Mouse (Mus musculus) MN1 (cell line): Measurements from ENCODE around the gene Ext2.

Experiments used
- DNase-seq: peaks from one replicate; pipeline ENCODE4 v3.0.0-alpha.2; 2016; ENCODE audit warnings: low spot score

Gene Ext2

GRCm38 (mm10) chr2:93806487-93807201 lies 15.7 kb downstream of the Ext2 start:
- DNase-seq: no peak

GRCm38 (mm10) chr2:93805523-93805922 lies 16.8 kb downstream of the Ext2 start:
- no peak for DNase-seq

- DNase-seq: no peak
Observed at GRCm38 (mm10) chr2:93805066-93805465, 17.3 kb downstream of the Ext2 start.

DNA sequence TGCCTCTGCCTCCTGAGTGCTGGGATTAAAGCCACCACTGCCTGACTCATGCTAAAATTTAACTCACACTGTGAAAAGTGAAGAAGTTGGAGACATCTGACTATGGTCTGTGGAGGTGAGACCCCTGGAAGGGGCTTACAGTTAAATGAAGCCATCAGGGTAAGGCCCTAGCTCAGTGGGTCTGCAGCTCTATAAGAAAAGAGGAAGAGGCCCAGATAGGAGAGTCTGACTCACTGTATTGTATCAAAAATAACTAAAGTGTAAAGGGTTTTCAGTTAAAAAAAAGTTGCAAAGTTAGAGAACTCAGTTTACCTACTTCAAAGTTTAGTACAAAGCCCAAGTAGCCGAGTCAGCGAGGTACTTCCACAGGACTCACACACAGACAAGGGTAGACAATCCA lies 19.4 kb downstream of the Ext2 start:
- no peak for DNase-seq

DNA sequence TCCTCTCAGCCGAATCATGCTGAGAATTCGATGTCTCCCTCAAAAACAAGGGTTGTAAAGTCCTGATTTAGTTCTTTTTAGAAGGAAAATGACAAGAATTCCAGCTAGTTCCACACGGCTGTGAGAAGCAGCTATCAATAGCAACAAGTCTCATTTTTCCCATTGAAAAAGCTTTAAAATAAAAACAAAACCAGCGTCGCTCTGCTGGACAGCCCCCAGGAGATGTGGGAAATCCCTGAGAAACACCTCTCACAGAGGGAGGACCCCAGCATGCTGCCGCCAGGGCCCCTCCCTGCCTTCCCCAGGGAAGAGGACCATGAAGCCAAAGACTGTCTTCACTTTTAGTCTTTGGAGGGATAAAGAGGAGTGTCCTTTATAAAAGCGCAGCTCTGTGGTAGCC lies 21.3 kb downstream of the Ext2 start:
- DNase-seq: no peak

GRCm38 (mm10) chr2:93797162-93797795 lies 25.1 kb downstream of the Ext2 start:
- no peak for DNase-seq

- no peak for DNase-seq
Observed at GRCm38 (mm10) chr2:93794375-93794774, 28.0 kb downstream of the Ext2 start.

DNA sequence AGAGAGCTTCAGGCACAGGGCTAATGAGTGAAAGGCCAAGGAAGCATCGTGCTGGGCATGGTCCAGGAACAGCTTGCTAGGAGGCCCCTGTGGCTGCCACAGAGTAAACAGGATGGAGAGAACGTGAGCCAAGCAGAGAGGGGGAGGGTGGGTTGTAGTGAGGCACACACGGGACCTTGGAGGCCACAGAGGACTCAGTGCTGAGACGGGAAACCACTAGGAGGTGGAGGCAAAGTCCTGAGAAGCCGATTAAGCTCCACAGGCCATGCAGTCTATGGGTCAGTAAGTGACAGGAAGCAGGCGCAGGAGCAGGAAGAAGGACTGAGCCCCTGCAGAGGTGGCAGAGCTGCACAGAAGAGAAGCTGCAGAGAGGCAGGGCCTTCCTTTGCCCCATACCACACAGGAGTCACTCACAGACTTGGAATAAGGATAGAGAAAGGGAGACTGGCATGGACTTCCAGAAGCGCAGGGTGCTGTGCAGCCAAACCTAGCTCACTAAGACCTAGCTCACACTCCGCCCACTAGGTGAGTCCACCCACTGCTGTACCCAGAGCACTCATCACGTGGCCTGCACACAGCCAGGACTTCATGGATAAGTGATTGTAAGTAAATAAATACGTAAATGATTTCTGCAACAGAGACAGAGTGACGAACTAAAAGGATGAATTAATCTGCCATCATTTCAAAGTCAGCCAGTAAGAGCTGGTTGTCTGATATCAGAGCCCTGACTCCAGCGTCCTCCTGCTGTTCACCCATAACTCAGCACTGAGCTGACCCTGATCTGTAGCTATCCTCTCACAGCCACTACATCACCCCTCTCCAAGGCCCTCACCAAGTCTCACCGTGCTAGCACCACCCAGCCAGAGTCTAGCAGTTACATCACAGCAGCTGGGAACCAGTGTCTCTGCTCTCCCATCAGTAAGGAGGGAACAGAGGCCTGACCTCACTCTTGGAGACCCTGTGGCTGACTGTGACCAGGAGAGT lies 30.6 kb downstream of the Ext2 start:
- DNase-seq: no peak

GRCm38 (mm10) chr2:93790798-93791345 lies 31.5 kb downstream of the Ext2 start:
- no peak for DNase-seq

GRCm38 (mm10) chr2:93788557-93788956 lies 33.8 kb downstream of the Ext2 start:
- DNase-seq: no peak

DNA sequence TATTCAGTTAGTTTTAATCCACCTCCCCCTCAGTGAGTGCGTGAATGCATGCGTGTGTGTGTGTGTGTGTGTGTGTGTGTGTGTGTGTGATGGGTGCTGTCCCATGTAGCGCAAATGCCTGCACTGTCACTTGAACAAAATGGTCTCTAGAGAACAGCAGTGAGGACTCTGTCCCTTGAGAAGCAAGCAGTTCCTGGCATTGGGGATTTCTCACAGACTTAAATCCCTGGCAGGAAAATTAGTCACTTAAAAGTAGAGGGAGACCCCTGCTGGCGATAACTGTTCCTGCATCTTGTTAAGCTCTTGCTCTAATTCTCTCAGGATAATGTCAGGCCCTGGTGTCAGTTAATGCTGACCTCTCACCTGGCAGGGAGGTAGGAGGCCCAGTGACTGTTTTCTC lies 36.2 kb downstream of the Ext2 start:
- peak; percentile 78 for DNase-seq

DNA sequence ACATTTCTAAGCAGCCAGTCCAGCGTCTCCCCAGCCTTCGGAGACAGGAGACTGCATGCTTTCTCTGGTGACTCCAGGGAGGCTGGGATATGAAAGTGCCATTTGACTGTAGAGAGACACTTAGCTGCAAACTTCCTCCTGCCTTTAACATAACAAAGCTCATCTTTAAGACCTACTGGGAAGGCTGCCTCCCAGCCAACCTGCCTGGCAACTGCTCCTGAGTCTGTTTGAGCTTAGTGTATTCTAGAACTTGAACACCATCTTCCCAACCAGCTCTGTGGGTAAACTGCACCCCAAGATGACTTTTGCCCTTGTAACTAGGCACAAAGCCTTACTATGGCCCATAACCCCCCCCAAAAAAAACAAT lies 37.0 kb downstream of the Ext2 start:
- DNase-seq: no peak

DNA sequence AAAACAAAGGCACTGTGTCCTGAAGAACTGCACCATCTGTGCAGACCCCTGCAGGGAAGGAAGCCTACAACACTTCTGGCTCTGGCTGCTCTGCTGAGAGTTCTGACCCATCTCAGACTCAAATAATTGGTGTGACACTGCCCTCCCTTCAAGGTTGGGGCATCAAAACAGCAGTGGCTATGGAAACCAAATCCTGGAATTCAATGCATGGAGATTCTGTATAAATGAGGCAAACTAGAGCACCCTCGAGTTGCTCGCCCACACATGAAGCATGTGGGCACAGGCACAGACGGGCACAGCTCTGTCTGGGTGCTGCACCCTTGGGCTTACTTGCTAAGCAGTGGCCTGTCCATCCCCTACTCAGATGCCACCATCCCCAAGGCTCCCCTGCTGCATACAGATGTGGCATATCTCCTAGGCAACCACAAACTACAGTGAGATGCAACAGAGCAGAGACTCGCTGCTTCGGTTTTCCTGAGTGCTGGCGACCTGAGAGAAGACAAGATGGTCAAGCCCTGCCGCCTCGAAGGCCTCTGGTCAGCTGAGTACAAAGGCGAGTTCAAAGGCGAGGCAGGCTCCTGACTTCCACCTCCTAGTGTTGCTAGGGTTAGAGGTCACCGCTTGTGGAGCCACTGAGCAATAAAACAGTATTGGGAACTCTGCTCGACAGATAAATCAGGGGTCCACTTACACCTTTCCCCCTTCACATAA lies 37.5 kb downstream of the Ext2 start:
- no peak for DNase-seq

DNA sequence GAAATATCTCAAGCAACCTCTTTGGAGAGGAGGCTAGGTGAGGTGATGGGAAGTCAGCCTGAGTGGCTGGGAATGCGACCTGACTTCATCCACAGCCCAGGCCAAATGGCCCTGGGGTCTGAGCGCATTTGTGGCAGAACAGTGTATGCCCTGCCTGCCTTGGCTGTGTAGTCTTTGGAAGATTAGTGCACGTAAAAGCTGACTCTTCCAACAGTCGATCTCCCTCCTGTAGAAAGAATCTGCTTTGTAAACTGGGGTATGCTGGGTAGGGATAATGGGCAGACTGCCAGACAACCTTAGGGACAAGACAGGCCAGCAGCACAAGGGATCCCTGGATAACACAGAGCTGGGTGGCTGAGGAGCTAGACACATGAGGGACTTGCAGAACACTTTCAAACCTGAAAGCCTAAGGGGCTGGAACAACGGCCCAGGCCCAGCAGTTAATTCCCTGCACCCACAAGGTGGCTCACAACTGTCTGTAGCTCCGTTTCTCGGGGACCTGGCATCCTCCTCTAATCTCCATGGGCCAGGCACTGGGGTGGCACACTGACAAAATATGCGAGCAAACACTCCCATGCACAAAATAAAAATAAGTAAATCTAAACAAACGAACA lies 38.3 kb downstream of the Ext2 start:
- DNase-seq: no peak

- no peak for DNase-seq
Observed at GRCm38 (mm10) chr2:93782682-93783081, 39.7 kb downstream of the Ext2 start.

GRCm38 (mm10) chr2:93782156-93782555 lies 40.2 kb downstream of the Ext2 start:
- no peak for DNase-seq

DNA sequence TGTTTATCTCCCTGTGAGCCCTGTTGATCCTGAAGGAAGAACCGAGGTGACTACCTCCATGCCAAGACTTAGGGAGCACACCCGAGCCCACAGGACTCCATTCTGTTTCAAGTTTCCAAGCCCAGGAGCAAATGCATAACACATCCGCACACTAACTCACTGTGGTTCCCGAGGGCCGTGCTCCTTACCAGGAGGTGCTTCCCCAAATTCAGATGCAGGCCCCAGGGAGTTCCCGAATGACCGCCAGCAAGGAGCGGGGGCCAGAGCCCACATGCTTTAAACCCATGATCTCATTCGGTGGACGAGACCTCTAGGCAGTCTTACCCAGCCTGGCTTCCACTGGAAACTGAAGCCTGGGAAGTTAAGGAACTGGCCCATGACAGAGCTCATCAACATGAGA lies 41.8 kb downstream of the Ext2 start:
- no peak for DNase-seq

GRCm38 (mm10) chr2:93779897-93780208 lies 42.5 kb downstream of the Ext2 start:
- DNase-seq: no peak

- no peak for DNase-seq
Observed at GRCm38 (mm10) chr2:93779081-93779896, 43.1 kb downstream of the Ext2 start.

GRCm38 (mm10) chr2:93778616-93779015 lies 43.8 kb downstream of the Ext2 start:
- no peak for DNase-seq

GRCm38 (mm10) chr2:93777056-93777430 lies 45.3 kb downstream of the Ext2 start:
- no peak for DNase-seq
